Mouse (Mus musculus) urinary bladder, postnatal 25 days (tissue): Measurements from ENCODE around the gene Ripor2.

Experiments used
- DNase-seq: peaks from one replicate; pipeline ENCODE4 v3.0.0; 2022; ENCODE audit warnings: low spot score

The Ripor2 gene

DNA sequence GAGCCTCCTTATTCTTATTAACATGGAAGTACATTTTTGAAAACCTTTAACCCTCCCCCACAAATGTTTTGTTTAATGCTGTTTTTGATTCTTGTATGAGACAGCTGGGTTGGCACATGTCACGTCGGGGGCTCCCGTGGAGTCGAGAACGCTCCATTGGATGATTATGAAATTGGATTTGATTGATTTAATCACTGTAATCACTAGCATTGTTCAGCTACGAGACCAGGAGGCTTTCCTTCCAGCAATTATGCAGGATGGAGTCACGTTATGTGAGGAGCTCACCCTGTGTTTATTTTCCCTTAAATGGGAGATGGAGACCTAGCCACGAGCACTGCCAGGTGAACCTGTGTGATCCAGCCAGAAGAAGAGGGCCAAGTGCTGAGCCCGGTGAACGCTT lies at the start of gene Ripor2:
Ripor2 (plus strand) TSS at position 357 of the 400 bp plus-strand sequence.
- no peak for DNase-seq

DNA sequence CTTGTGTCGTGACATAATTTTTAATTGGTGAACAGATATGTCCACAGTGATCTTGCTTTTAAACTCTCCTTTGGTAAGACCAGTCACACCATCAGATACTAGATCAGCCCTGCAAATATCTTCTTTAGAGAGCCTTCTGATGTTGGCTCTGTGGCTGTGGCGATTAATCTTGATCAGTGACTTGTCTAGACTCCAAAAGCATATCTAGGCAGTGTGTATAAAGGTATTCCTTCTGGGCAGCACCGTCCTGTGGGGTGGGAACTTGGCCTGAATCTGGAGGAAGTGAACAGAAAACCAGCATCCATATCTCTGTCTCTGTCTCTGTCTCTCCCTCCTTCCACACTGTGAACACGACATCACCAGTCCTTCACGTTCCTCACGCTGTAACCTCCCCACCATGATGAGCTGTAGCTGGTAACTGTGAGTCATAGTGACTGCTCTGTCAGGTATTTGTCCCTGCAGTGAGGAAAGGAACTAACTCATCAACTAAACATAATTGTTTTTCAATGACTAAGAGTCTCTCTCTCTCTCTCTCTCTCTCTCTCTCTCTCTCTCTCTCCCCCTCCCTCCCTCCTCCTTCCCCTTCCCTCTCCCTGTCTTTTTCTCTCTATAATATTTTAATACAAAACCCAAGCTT lies 45.3 kb upstream of the Ripor2 start:
- DNase-seq, result no peak

- DNase-seq, result no peak
Measured at GRCm38 (mm10) chr13:24538012-24538411, 44.0 kb upstream of the Ripor2 start.

DNA sequence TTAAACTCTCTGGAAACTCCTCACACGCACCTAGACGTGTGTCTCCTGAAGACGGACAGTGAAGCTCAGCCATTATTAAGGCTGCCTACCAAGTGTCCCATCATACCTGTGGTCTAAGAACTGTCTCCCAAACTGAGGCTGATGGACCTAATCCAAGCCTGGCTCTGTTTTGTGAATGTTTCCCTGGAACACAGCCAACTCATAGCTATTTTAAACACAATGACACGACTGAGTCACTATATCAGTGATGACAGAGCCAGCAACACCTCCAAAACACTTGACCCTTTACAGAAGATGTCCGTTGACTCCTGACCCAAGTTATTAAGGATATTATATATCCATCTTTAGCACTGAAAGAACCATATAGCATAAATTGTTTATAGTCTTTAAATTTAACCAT lies 43.0 kb upstream of the Ripor2 start:
- no peak for DNase-seq

DNA sequence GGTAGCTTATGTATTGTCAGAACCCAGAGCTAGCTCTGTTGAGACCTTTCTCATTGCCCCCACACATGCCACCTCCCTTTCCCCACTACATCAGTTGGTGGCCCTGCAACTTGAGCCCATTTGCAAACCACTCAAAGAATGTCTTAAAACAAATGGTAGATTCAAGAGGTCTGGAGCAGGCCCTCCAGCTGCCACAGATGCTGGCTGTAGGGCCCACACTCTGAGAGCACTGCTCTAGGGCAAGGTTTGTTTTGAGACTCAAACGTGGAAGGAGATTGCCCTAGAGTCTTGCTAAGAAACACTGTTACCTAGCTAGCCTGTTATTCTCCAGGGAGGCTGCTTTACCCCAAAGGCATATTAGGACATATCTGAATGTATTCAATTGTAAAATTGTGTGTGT lies 36.3 kb upstream of the Ripor2 start:
- DNase-seq, result no peak

DNA sequence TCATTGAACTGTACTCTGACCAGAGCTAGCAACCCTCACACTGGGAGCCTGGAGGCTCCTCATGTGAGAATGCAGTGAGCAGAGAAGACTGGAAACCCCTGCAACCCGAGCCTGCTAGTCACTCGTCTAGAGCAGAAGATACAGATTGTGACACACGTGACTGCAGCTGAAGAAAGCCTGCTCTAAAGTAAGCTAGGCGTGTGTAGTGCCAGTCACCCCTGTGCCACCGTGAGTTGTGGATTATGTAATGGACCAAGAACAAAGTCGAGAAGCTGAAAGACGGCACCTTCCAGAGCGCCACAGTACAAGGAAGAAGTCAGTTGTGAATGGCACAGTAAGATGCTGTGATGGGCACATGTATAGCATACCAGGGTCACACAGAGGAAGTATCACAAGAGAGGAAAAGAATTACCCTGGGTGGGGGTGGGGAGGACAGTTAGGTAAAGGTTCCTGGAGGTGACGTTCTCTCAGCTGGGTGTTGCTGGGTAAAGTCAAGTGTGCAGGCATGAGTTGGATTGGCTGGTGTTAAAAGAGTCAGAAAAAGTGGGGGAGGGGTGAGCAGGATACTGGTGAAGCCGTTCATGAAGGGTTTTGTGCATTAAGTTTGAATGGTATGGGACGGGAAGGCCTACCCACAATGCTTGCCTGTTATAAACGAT lies 35.1 kb upstream of the Ripor2 start:
- no peak for DNase-seq

DNA sequence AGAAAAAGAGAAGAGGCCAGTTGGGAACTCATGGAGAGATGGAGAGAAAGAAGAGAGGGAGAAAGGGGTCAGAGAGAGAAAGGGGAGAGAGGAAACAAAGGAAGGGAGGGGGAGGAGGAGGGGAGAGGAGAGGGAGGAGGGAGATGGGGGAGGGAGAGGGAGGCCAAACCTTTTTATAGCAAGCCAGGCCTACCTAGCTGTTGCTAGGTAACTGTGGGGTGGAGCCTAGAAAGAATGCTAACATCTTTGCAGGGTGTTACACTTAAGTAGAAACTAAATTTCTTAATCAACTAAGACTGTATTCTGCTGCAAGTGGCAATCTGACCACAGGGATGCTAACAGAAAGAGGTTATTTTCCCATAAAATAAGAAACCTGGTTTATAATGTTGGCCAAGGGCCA lies 33.1 kb upstream of the Ripor2 start:
- DNase-seq, result no peak

- DNase-seq, result no peak
Measured at GRCm38 (mm10) chr13:24551100-24551931, 30.7 kb upstream of the Ripor2 start.

GRCm38 (mm10) chr13:24552039-24552438 lies 29.9 kb upstream of the Ripor2 start:
- DNase-seq, result no peak

GRCm38 (mm10) chr13:24561391-24561790 lies 20.6 kb upstream of the Ripor2 start:
- no peak for DNase-seq

DNA sequence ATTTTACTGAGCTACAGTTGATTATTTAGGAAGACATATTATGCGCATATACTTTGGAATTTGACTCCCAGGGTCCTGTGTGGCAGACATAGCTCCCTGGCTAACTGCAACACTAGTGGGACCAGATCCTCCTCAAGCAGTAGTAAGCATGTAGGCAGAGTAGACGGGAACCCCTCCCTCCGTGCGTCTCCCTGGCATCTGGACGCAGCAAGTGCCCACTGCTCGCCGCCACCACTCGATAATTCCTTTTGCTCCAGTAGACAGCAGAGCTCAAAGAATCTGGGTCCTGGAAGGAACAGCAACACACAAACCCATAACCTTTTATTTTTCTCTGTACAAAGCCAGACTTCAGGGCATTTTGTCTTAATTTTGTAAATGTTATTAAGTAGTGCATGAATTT lies 17.3 kb upstream of the Ripor2 start:
- no peak for DNase-seq

DNA sequence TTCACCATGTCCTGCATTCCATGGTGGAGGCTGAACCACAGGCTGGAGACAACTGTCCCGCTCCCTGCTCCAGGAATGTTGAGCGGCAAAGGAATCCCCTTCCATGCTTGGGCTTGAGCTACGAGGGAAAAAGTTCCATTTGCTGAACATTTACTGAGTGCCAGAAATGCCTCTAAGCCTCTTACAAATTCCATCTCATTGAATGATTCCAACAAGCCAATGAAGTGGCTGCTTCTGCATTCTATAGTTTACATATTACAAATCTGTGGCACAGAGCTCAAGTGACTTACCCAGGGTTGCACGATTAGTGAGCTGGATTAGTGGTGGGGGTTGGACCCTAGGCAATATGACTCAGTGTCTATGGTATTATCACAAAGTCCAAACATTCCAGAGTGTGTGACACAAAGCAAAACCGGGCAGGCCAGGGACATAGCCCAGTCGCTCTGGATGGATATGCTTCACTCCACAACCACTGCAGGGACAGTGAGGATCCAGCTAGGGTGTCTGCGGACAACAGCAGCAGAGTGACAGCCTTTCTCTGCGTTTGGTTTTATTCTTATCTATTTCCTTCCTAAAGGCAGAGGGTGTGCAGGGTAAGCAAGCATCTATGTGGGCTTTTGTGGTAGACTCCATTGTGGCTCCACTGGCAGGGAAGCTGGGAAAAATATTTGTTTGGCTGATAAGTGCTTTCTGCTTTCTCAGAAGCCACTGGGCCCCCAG lies 16.6 kb upstream of the Ripor2 start:
- peak; percentile 13 for DNase-seq

- peak; percentile 29 for DNase-seq
Measured at GRCm38 (mm10) chr13:24565950-24566320, 16.1 kb upstream of the Ripor2 start.

- no peak for DNase-seq
Measured at GRCm38 (mm10) chr13:24567176-24567811, 14.7 kb upstream of the Ripor2 start.

- no peak for DNase-seq
Measured at GRCm38 (mm10) chr13:24569066-24569465, 12.9 kb upstream of the Ripor2 start.

DNA sequence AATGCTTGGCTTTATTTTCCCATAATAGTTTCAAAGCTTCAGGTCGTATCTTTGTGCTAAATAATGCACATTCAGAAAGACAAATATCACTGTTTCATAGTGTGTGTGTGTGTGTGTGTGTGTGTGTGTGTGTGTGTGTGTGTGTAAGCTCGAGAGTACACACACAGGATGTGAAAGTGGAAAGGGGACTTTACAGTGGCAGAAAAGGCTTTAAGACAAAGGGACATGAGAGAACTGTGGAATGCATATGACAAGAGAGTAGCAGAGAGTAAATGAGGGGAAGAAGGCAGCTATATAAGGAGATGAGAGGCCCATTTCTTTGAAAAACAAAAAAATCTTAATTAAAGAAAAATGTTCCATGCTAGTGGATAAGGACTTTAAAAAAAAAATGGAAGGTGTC lies 11.3 kb upstream of the Ripor2 start:
- DNase-seq, result no peak

DNA sequence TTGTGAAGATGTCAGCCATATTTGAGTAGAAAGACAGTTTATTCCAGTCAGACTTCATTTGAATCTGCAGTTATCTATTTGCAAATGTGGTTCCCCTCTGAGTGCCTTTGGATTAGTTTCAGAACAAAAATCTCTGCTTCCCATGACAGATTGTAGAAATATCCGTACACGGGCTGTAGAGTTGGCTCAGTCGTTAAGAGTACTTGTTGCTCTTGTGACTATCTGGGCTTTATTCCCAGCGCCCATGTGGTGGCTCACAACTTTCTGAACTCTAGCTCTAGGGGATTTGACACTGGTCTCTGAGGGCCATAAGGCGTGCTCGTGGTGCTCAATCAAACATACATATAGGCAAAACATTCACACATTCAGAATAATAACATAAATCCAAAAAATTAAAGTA lies 10.1 kb upstream of the Ripor2 start:
- DNase-seq, result no peak

GRCm38 (mm10) chr13:24575126-24575525 lies 6.9 kb upstream of the Ripor2 start:
- no peak for DNase-seq

DNA sequence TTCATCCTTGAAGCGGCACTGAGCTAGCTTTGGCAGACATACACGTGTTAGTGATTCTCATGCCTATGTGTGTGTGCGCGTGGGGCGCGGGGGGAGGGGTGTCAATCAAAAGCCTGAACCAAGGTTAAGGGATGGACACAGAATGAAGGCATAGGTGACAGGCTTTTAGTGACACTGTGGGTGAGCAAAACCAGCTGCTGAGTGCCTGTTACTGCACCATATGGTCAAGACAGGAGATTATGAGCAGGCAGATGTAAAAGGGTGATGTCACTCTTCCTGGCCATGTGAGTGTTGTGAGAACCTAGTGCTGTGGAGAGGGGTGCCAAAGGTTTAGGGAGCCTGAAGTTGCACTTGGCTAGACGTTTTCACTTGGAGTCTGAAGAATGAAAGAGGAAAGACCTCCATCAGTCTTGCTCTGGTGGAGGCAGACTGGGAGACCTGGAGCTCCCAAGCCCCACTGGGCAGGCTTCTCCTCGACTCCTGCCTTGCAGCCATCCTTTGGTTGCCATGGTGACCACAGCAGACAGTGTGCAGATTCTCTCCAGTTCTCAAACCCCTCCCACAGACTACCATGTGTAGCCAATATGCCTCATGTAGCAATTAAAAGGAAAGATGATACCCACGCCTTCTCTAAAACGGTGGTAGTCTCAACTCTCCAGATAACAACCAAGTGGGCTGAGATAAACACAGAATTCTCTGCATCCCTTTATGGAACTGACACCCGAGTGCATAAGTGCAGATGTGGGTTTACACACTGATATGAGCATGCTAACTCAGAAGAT lies 5.5 kb upstream of the Ripor2 start:
- DNase-seq, result no peak

GRCm38 (mm10) chr13:24578317-24578716 lies 3.7 kb upstream of the Ripor2 start:
- DNase-seq, result no peak

GRCm38 (mm10) chr13:24580759-24581158 lies 1.2 kb upstream of the Ripor2 start:
- DNase-seq, result no peak
